In genomic region chr8:4254001-4254400, GRCm38 (mm10) we compare ENCODE assay signal across 7 mouse cellular contexts. TPM values are rescaled to one million over a fixed set of nuclear protein-coding genes. Genes with fewer than 3 reads are reported as not detected.
DNase-seq lines count a peak whose midpoint lies in the region; ATAC-seq lines count a peak whose summit lies in the region.

No protein-coding gene starts in this region.

- DNase-seq in 416B (ENCODE audit: low read depth) (peak; percentile 76), ES-CJ7 (ENCODE audit: low read depth, low spot score) (peak; percentile 61)
- DNase-seq in left cerebral cortex, postnatal 14 days (ENCODE audit: low spot score in 2 of 2) = peak; percentile 74 to 89
- peak; percentile 79 for DNase-seq in midbrain, embryonic 14.5 days
- no peak for DNase-seq in spleen, adult 12 weeks (ENCODE audit: low spot score)

- ATAC-seq in embryonic facial prominence, embryonic 12.5 days (ENCODE audit: insufficient number of reproducible peaks, insufficient read depth, low FRiP score, low TSS enrichment) = no peak
- no peak for ATAC-seq in hindbrain, embryonic 13.5 days (ENCODE audit: low FRiP score)
- ATAC-seq in midbrain, embryonic 14.5 days (ENCODE audit: low FRiP score, low TSS enrichment) = no peak

- 0 out of 2 replicates have a peak overlapping the region, but pooled peaks have one; percentile 30 for H3K27ac ChIP-seq in embryonic facial prominence, embryonic 12.5 days
- H3K27ac ChIP-seq in hindbrain, embryonic 13.5 days = peak overlapping the region; percentile 96
- no peak overlapping the region for H3K27ac ChIP-seq in midbrain, embryonic 14.5 days (replicated peaks; ENCODE audit: low read depth, low read length)

- peaks cover 42% of the 10 kb centered on the region for H3K36me3 ChIP-seq in embryonic facial prominence, embryonic 12.5 days
- peaks cover 36% of the 10 kb centered on the region for H3K36me3 ChIP-seq in hindbrain, embryonic 13.5 days
- peaks cover 46% of the 10 kb centered on the region for H3K36me3 ChIP-seq in midbrain, embryonic 14.5 days (ENCODE audit: control insufficient read depth, insufficient read depth, low read length)

- WGBS in embryonic facial prominence, embryonic 12.5 days = 65% methylated on average over 6 of the region's 6 CpGs
- WGBS in hindbrain, embryonic 13.5 days = 65% methylated on average over 6 of the region's 6 CpGs
- 62% methylated on average over 6 of the region's 6 CpGs for WGBS in midbrain, embryonic 14.5 days

- H3K9ac ChIP-seq in embryonic facial prominence, embryonic 12.5 days = no peak overlapping the region
- H3K9ac ChIP-seq in hindbrain, embryonic 13.5 days = peak overlapping the region; percentile 92
- 0 out of 2 replicates have a peak overlapping the region, but pooled peaks have one; percentile 86 for H3K9ac ChIP-seq in midbrain, embryonic 14.5 days (replicated peaks; ENCODE audit: low read length)

- peak overlapping the region; percentile 77 for H3K4me2 ChIP-seq in embryonic facial prominence, embryonic 12.5 days (replicated peaks)
- peak overlapping the region; percentile 66 for H3K4me2 ChIP-seq in hindbrain, embryonic 13.5 days
- peak overlapping the region; percentile 75 for H3K4me2 ChIP-seq in midbrain, embryonic 14.5 days (ENCODE audit: low read length)

- H3K4me3 ChIP-seq in embryonic facial prominence, embryonic 12.5 days = peak overlapping the region; percentile 82
- H3K4me3 ChIP-seq in hindbrain, embryonic 13.5 days = peak overlapping the region; percentile 88
- H3K4me3 ChIP-seq in midbrain, embryonic 14.5 days (replicated peaks; ENCODE audit: low read depth, low read length) = peak overlapping the region; percentile 92

- H3K4me1 ChIP-seq in embryonic facial prominence, embryonic 12.5 days = peaks cover 37% of the 10 kb centered on the region
- H3K4me1 ChIP-seq in hindbrain, embryonic 13.5 days (replicated peaks) = peaks cover 69% of the 10 kb centered on the region
- peaks cover 32% of the 10 kb centered on the region for H3K4me1 ChIP-seq in midbrain, embryonic 14.5 days (ENCODE audit: control insufficient read depth, insufficient read depth, low read length)

- no peaks in the 10 kb centered on the region for H3K9me3 ChIP-seq in embryonic facial prominence, embryonic 12.5 days
- no peaks in the 10 kb centered on the region for H3K9me3 ChIP-seq in hindbrain, embryonic 13.5 days
- no peaks in the 10 kb centered on the region for H3K9me3 ChIP-seq in midbrain, embryonic 14.5 days (ENCODE audit: control insufficient read depth, low read length)

- intact Hi-C loops in left cerebral cortex, postnatal 14 days (cut with DNase I) = no loop called here

- no peaks in the 10 kb centered on the region for H3K27me3 ChIP-seq in embryonic facial prominence, embryonic 12.5 days
- peaks cover 6% of the 10 kb centered on the region; the same call in 1 of the 2 replicates for H3K27me3 ChIP-seq in hindbrain, embryonic 13.5 days
- H3K27me3 ChIP-seq in midbrain, embryonic 14.5 days (ENCODE audit: control insufficient read depth, insufficient read depth, low read length) = no peaks in the 10 kb centered on the region

RNA-seq across cellular contexts. Expression of gene Snapc2, which starts 1.1 kb away (rescaled TPM):
- 71.3 and 71.7 TPM in 2 replicates for polyA plus RNA-seq in embryonic facial prominence, embryonic 12.5 days (2016; fragmentation: Nextera tagmentation; extraction: Ambion mirVana)
- 62.1 and 65.2 TPM in 2 replicates for polyA plus RNA-seq in hindbrain, embryonic 13.5 days (2015; fragmentation: Nextera tagmentation; extraction: Ambion mirVana)
- total RNA-seq in left cerebral cortex, postnatal 14 days (2021) = 10 to 100 TPM; 28.8 to 31.1 TPM
- 58.6 and 69.4 TPM in 2 replicates for polyA plus RNA-seq in midbrain, embryonic 14.5 days (2014; fragmentation: Nextera tagmentation; extraction: Ambion mirVana)

RNA-seq across cellular contexts. Expression of gene Ctxn1, which starts 5.1 kb away (rescaled TPM):
- polyA plus RNA-seq in embryonic facial prominence, embryonic 12.5 days (2016; fragmentation: Nextera tagmentation; extraction: Ambion mirVana) = 120 and 141 TPM in 2 replicates
- 281 and 287 TPM in 2 replicates for polyA plus RNA-seq in hindbrain, embryonic 13.5 days (2015; fragmentation: Nextera tagmentation; extraction: Ambion mirVana)
- 100 to 1,000 TPM; 590 to 595 TPM for total RNA-seq in left cerebral cortex, postnatal 14 days (2021)
- 210 and 240 TPM in 2 replicates for polyA plus RNA-seq in midbrain, embryonic 14.5 days (2014; fragmentation: Nextera tagmentation; extraction: Ambion mirVana)

RNA-seq across cellular contexts. Expression of gene Tgfbr3l, which starts 6.0 kb away (rescaled TPM):
- 5.8 and 6.5 TPM in 2 replicates for polyA plus RNA-seq in embryonic facial prominence, embryonic 12.5 days (2016; fragmentation: Nextera tagmentation; extraction: Ambion mirVana)
- 5.0 and 5.2 TPM in 2 replicates for polyA plus RNA-seq in hindbrain, embryonic 13.5 days (2015; fragmentation: Nextera tagmentation; extraction: Ambion mirVana)
- 1 to 10 TPM; 5.6 to 9.0 TPM for total RNA-seq in left cerebral cortex, postnatal 14 days (2021)
- polyA plus RNA-seq in midbrain, embryonic 14.5 days (2014; fragmentation: Nextera tagmentation; extraction: Ambion mirVana) = 4.6 and 5.0 TPM in 2 replicates

RNA-seq across cellular contexts. Expression of gene Gm49320, which starts 15.3 kb away (rescaled TPM):
- 1.1 and 2.0 TPM in 2 replicates for polyA plus RNA-seq in embryonic facial prominence, embryonic 12.5 days (2016; fragmentation: Nextera tagmentation; extraction: Ambion mirVana)
- polyA plus RNA-seq in hindbrain, embryonic 13.5 days (2015; fragmentation: Nextera tagmentation; extraction: Ambion mirVana) = 1.00 and 1.7 TPM in 2 replicates
- total RNA-seq in left cerebral cortex, postnatal 14 days (2021) = not detected
- 0.70 and 0.80 TPM in 2 replicates for polyA plus RNA-seq in midbrain, embryonic 14.5 days (2014; fragmentation: Nextera tagmentation; extraction: Ambion mirVana)

RNA-seq across cellular contexts. Expression of gene Map2k7, which starts 15.5 kb away (rescaled TPM):
- 36.1 and 40.1 TPM in 2 replicates for polyA plus RNA-seq in embryonic facial prominence, embryonic 12.5 days (2016; fragmentation: Nextera tagmentation; extraction: Ambion mirVana)
- polyA plus RNA-seq in hindbrain, embryonic 13.5 days (2015; fragmentation: Nextera tagmentation; extraction: Ambion mirVana) = 28.5 and 30.8 TPM in 2 replicates
- 10 to 100 TPM; 80.8 to 82.5 TPM for total RNA-seq in left cerebral cortex, postnatal 14 days (2021)
- polyA plus RNA-seq in midbrain, embryonic 14.5 days (2014; fragmentation: Nextera tagmentation; extraction: Ambion mirVana) = 21.9 and 30.1 TPM in 2 replicates
